Mouse (Mus musculus): ENCODE data around the gene Prss32.
"Not testable (repeated sequence)": the region's sequence is repeated elsewhere in the genome, so short reads cannot be mapped to it uniquely, and the experiment has no call there.

The Prss32 gene

GRCm38 (mm10) chr17:23843141-23843811, 379 bp upstream of the Prss32 start:
- DNase-seq = peak in 1 of 2 experiments; percentile 47

DNA sequence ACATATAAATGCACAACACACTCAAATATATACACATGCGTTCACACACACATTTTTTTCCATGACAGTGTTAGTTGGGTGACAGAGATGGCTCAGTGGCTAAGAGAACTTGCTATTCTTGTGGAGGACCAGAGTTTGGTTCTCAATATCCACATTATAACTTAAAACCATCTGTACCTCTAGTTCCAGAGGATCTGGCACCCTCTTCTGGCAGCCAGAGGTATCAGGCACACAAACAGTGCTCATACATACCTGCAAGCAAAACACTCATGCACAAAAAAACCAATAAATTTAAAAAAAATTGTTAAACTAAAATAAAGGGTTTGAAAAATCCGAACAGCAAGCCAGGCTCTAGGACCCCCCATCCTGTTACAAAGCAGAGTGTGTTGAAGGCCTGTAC, 6.4 kb downstream of the Prss32 start:
- DNase-seq = no peak

DNA sequence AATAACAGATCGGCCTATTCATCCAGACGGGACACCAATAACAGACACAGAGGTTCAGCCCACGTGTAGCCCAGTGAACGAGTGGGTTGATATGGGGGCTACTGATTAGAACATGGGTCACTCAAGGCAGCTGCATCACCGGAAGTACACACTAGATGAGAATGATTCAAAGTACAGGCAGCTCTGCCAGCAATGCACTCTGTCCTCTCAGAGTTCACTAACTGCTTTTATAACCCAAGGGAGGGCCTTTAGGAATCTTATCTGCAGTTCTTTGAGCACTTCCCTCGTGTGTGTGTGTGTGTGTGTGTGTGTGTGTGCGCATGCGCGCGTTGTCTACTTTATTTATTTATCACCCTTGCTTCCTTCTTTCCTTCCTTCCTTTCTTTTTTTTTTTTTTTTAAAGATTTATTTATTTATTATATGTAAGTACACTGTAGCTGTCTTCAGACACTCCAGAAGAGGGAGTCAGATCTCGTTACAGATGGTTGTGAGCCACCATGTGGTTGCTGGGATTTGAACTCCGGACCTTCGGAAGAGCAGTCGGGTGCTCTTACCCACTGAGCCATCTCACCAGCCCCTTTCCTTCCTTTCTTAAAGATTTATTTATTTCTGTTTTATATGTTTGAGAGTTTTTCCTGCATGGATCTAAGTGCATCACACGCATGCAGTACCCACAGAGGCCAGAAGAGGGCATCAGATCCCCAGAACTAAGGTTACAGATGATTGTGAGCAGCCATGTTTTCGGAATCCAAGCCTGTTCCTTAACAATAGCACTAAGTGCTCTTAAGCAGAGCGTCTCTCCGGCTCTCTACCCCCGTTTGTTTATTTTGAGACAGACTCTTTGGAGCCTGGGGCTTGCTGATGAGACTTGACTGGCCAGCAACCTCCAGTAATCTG, 7.4 kb downstream of the Prss32 start:
- peak; percentile 86 to 87 for DNase-seq

GRCm38 (mm10) chr17:23853292-23853691, 9.6 kb downstream of the Prss32 start:
- peak; percentile 83 to 85 for DNase-seq

DNA sequence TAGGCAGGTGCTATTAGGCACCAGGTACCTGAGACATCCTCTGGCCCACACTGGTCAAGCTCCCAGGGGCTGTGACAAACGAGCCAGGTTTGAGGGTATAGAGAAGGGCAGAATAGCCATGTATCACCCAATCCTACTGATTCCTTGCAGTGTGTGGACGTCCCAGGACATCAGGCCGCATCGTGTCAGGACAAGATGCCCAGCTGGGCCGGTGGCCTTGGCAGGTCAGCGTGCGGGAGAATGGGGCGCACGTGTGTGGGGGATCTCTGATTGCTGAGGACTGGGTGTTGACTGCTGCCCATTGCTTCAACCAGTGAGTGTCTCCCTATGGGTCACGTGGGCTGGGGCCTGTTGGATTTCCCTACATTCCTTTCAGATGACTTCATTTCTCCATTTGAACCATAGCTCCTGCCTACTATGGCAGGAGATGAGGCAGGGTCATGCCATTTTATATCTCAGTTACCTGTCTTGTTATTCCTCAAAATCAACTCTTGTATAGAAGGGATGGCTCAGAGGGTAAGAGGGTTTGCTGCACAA, 10.6 kb downstream of the Prss32 start:
- no peak for DNase-seq

DNA sequence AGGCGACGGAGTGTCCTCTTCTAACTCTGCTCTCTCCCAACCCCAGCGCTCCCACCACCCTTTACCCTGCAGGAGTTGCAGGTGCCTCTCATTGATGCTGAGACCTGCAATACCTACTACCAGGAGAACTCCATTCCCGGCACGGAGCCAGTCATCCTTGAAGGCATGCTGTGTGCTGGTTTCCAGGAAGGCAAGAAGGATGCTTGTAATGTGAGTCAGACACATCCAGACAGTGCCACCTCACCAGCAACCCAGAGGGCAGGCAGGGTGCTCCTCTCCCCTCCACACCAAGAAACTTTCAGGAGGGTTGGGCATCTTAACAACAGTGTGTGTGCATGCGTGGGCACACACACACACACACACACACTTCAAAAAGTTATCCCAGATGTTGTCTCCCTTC, 13.5 kb downstream of the Prss32 start:
- peak in 1 of 2 experiments; percentile 32 for DNase-seq

DNA sequence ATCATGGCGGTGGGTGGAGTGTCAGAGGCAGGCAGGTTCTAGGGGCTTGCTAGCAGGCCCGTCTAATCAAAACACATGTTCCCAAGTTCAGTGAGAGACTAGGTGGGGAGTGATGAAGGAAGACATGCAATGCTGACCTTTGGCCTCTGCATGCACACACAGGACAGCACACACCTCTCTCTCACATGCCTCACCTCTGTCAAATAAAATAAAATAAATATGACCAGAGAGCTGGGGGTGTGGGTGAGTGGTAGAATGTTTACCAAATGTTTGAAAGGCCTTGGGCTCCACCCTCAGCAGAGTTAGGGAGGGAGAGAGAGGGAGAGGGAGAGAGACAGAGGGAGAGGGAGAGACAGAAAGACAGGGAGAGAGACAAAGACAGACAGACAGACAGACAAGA, 14.3 kb downstream of the Prss32 start:
- DNase-seq = no peak

DNA sequence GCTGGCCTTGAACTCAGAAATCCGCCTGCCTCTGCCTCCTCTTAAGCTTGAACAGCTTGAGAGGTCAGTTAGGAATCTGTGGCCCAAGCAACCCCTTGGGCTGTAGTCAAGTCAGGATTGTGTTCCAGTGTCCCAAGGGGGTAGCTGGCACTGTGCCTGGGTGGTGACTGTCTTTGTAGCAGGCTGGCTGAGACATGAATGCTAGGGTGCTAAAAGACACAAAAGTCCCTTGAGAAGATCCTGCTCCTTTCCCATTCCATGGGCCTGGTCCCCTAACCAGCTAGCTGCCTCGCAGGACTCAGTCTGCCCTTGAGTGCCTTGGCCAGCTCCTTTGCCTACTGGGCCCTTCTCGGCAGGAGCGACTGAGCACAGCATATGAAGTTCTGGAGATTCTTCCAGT, 19.3 kb downstream of the Prss32 start:
- DNase-seq = peak in 1 of 2 experiments; percentile 16

- no peak for DNase-seq
Observed at GRCm38 (mm10) chr17:23867756-23868155, 24.1 kb downstream of the Prss32 start, which contains the start of gene Prss21. Prss21 (plus strand) TSS chr17:23868056.

GRCm38 (mm10) chr17:23868513-23868912, 24.9 kb downstream of the Prss32 start:
- no peak for DNase-seq

DNA sequence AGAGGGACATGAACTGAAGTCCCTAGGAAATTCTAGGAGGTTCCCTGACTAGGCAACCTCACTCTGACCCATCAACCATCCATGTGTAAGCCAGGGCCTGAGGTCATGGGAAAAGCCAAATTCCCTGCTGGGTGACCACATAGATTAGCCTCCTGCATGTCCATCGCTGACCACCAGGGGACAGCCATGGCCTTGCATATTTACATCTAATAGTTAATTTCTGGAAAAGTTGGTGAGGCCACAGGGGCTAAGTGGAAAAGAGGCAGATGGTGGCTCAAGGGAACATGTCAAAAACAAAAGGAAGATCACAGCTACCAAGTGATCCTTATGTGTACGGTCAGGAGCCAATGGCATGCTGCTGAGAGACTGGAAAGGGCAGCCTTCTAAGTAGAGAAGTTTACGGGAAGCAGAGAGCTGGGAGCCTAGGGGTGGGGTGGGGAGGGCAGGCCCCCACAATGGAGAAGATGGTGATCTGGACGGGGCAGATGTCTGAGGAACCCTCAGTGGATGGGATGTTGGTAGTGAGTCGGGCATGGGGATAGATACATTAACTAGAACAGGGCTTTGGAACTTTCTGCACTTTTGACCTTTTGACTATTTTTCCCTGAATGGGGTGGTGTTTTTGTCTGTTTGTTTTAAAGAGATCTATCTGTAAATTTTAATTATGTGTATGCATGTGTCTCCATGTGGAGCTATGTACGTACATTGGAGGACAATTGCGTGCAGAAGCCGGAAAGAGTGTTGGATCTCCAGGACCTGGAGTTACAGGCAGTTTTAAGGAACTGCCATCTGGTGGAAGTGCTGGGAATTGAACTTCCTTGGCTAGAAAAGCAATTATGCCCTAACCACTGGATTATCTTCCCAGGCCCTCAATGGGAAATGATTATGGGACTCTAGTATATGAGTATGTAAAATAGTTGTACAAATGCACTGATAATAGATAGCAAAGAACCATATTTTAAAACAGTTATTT, 30.5 kb downstream of the Prss32 start:
- DNase-seq = peak; percentile 81 to 86

- no peak for DNase-seq
Observed at GRCm38 (mm10) chr17:23876741-23877140, 33.1 kb downstream of the Prss32 start.

GRCm38 (mm10) chr17:23877166-23877565, 33.5 kb downstream of the Prss32 start:
- no peak for DNase-seq

DNA sequence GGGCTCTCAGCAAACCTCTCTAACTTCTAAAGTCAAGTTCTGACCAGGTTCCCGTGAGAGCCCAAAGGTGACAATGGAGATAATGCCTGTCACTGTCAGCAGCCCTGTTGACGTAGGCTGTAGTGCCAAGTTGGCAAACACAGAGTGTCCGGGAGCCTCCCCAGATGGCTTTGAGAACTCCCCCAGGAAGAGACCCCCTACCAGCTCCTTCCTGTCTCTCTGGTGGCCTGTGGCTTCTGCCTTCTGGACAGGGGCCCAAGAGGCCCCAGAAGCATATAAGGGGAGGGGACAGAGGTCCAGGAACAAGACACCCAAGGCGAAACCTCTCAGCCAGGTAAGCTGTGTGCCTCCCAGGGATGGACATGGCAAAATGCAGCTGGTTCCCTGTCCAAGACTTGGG, 36.9 kb downstream of the Prss32 start, which contains the start of the genes Dcpp1 and Dcpp2:
Dcpp1 (plus strand) TSS at position 301 of the 400 bp plus-strand sequence.
Dcpp2 (plus strand) TSS at position 305 of the 400 bp plus-strand sequence.
- not testable (repeated sequence) for DNase-seq

Data from kidney, postnatal 4 days (tissue).